Mouse (Mus musculus) myocyte (in vitro differentiated cells): ENCODE data around the gene Gm45785. TPM values are rescaled to one million over a fixed set of nuclear protein-coding genes. Genes with fewer than 3 reads are reported as not detected.

Source experiments
- H3K27me3 ChIP-seq: one replicate; pipeline ENCODE4 v1.6.1; 2011; ENCODE audit not compliant: control insufficient read depth, insufficient read depth, insufficient read length
- H3K36me3 ChIP-seq: one replicate; pipeline ENCODE4 v1.6.1; 2011; ENCODE audit not compliant: control insufficient read depth, insufficient read depth
- H3K4me2 ChIP-seq: one replicate; pipeline ENCODE4 v1.6.1; 2011; ENCODE audit warnings: low read depth, control low read depth
- H3K4me3 ChIP-seq: one replicate; pipeline ENCODE4 v1.5.1; 2011; ENCODE audit warnings: mild to moderate bottlenecking, control low read depth, moderate library complexity
- H3K79me2 ChIP-seq: one replicate; pipeline ENCODE4 v1.6.1; 2011; ENCODE audit not compliant: control insufficient read depth, insufficient read depth
- H3ac ChIP-seq: one replicate; pipeline ENCODE4 v1.6.1; 2011; ENCODE audit not compliant: control insufficient read depth, insufficient read length
- CEBPB ChIP-seq: IDR thresholded peaks from 2 replicates; pipeline ENCODE4 v1.6.1; 2011; ENCODE audit warnings: mild to moderate bottlenecking, moderate library complexity; ENCODE audit not compliant: poor library complexity, insufficient read depth, severe bottlenecking
- E2F4 ChIP-seq: IDR thresholded peaks from one replicate; pipeline ENCODE4 v1.6.1; 2011; ENCODE audit warnings: mild to moderate bottlenecking, control low read depth, moderate library complexity; ENCODE audit not compliant: insufficient read depth
- MAX ChIP-seq: IDR thresholded peaks from one replicate; pipeline ENCODE4 v1.6.1; 2011; ENCODE audit warnings: low read depth, mild to moderate bottlenecking, control low read depth
- MYOD1 ChIP-seq, 3 experiments: IDR thresholded peaks; one replicate each; pipeline ENCODE4 v1.6.1; 2011; ENCODE audit warnings: control low read depth in 2 of 3, low read depth in 2 of 3, mild to moderate bottlenecking in 2 of 3, moderate library complexity in 1 of 3; ENCODE audit not compliant: insufficient read length in 2 of 3, control insufficient read depth in 1 of 3
- MYOG ChIP-seq, 3 experiments: IDR thresholded peaks; one replicate each; pipeline ENCODE4 v1.6.1; 2011; ENCODE audit warnings: control low read depth in 2 of 3, low read depth in 2 of 3, mild to moderate bottlenecking in 2 of 3; ENCODE audit not compliant: insufficient read length in 2 of 3, control insufficient read depth in 1 of 3, insufficient read depth in 1 of 3
- POLR2A ChIP-seq: IDR thresholded peaks from one replicate; pipeline ENCODE4 v1.6.1; 2011; ENCODE audit warnings: low read depth, mild to moderate bottlenecking, control low read depth, moderate library complexity; ENCODE audit not compliant: insufficient read length
- POLR2AphosphoS2 ChIP-seq: IDR thresholded peaks from one replicate; pipeline ENCODE4 v1.6.1; 2011; ENCODE audit warnings: low read depth, control low read depth; ENCODE audit not compliant: insufficient read length
- REST ChIP-seq: IDR thresholded peaks from one replicate; pipeline ENCODE4 v1.6.1; 2011; ENCODE audit warnings: mild to moderate bottlenecking, control low read depth, moderate library complexity; ENCODE audit not compliant: insufficient read depth, insufficient read length
- SRF ChIP-seq: IDR thresholded peaks from one replicate; pipeline ENCODE4 v1.6.1; 2011; ENCODE audit warnings: low read depth; ENCODE audit not compliant: control insufficient read depth, insufficient read length
- TCF12 ChIP-seq: IDR thresholded peaks from one replicate; pipeline ENCODE4 v1.6.1; 2011; ENCODE audit warnings: mild to moderate bottlenecking, control low read depth; ENCODE audit not compliant: poor library complexity, insufficient read depth, severe bottlenecking
- TCF3 ChIP-seq: IDR thresholded peaks from one replicate; pipeline ENCODE4 v1.6.1; 2011; ENCODE audit warnings: low read depth, control low read depth; ENCODE audit not compliant: insufficient read length
- USF1 ChIP-seq: IDR thresholded peaks from one replicate; pipeline ENCODE4 v1.6.1; 2011; ENCODE audit warnings: low read depth, mild to moderate bottlenecking, control low read depth, moderate library complexity
- polyA plus RNA-seq: library from polyadenylated mRNA; unstranded; fragments of >200 nt; fragmentation: generic; extraction: Trizol; gene quantifications from one replicate; pipeline ENCODE4 v1.2.1, GENCODE M21; 2012; ENCODE audit warnings: missing spikeins

Gm45785 gene
- polyA plus RNA-seq, 1 experiment: not detected

DNA sequence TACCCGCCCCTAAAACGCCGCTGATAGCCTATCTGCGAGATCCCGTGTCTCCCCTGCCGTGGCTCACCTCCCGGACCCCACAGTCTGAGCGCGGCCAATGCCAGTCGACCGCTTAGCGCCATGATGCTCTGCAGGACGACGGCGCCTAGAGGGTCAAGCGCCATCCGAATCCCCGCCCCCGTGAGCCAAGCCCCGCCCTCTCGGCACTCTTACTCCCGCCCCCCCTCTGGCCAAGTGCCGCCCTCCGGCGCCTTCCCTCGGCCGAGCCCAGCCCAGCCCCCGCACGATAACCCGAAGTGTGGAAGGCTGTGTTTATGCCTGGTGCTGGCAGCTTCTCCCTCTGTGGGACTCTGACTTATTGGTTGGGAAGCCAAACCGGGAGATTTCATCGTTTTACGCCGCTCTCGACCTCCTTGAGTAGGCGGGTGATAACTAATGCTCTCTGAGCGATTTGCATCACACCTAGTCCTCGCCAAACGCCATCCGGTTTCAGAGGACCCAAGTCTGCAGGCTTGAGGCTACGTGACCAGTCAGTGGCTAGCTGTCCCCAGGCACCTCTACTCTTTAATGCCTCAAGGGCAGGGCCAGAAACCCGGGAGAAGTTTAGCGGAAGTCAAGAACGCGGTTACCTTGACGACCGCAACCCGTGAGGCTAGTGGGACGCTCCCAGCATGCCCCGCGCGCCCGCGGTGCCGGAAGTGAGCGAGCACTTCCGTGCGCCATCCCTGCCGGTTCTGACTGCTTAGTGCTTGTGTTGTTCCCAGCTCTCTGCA is 25.8 kb upstream of the Gm45785 start, which contains the start of the genes Psmd13 and Sirt3:
Gene Psmd13 (plus strand): TSS at position 273 of the 773 bp plus-strand sequence.
Gene Sirt3 (minus strand): TSS at position 614 of the 773 bp plus-strand sequence.
- TF ChIP-seq USF1 (peak; percentile 20), MAX (no peak), CEBPB (no peak), POLR2AphosphoS2 (peak; percentile 92), POLR2A (peak; percentile 95), E2F4 (no peak)
- peak within 1 kb of the TSS; percentile 99 for H3K4me2 ChIP-seq
- peak within 1 kb of the TSS; percentile 98 for H3K4me3 ChIP-seq

GRCm38 (mm10) chr7:140880865-140881515 is 24.9 kb upstream of the Gm45785 start:
- Histone ChIP-seq H3K4me2 (peak overlapping the region; percentile 99), H3K4me3 (peak overlapping the region; percentile 98), H3K79me2 (peaks cover 35% of the 10 kb centered on the region), H3ac (peak overlapping the region; percentile 40), H3K36me3 (peaks cover 4% of the 10 kb centered on the region), H3K27me3 (no peaks in the 10 kb centered on the region)
- TF ChIP-seq MYOG (IDR thresholded peaks at IDR 0.05; ENCODE audit: control insufficient read depth in 1 of 3, insufficient read depth in 1 of 3, insufficient read length in 2 of 3, low read depth in 2 of 3) (no peak), SRF (no peak), POLR2A (no peak), MAX (no peak), TCF3 (no peak), MYOD1 (IDR thresholded peaks at IDR 0.05; ENCODE audit: control insufficient read depth in 1 of 3, insufficient read length in 2 of 3, low read depth in 2 of 3) (no peak), CEBPB (no peak), POLR2AphosphoS2 (no peak), REST (no peak), E2F4 (no peak), USF1 (no peak), TCF12 (no peak)

More for the DNA sequence above, 25.8 kb upstream of the Gm45785 start, which contains the start of the genes Psmd13 and Sirt3:
- H3K27me3 ChIP-seq: no peaks in the 10 kb centered on the region
- peak within 1 kb of the TSS; percentile 40 for H3ac ChIP-seq
- peaks cover 38% of the 10 kb centered on the region for H3K79me2 ChIP-seq
- peaks cover 10% of the 10 kb centered on the region for H3K36me3 ChIP-seq

DNA sequence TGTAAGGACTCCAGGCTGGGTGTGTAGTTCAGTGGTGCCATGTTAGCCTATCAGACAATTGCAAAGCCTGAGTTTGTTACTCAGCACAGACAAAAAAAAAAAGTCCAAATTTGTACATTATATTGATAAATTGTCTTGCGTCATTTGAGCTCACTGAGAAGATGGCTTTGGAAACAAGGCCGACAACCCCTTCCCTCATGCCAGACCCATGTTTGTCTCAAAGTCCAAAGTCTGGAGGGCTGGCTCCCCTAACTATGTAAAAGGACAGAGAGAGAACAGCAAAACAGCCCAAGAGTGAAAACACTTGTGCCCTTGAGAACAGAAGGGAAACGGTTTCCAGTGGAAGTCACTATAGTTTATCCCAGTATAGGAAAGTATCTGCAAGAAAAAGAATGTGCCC is 24.3 kb upstream of the Gm45785 start:
- Histone ChIP-seq H3K4me3 (no peak overlapping the region), H3K79me2 (peaks cover 30% of the 10 kb centered on the region)

GRCm38 (mm10) chr7:140879355-140879754 is 23.2 kb upstream of the Gm45785 start:
- H3K4me2 ChIP-seq: no peak overlapping the region
- no peaks in the 10 kb centered on the region for H3K27me3 ChIP-seq
- H3K4me3 ChIP-seq: no peak overlapping the region
- peaks cover 21% of the 10 kb centered on the region for H3K79me2 ChIP-seq
- TF ChIP-seq REST (no peak), CEBPB (no peak), MAX (no peak), POLR2AphosphoS2 (no peak), POLR2A (no peak), MYOG (IDR thresholded peaks at IDR 0.05; ENCODE audit: control insufficient read depth in 1 of 3, insufficient read depth in 1 of 3, insufficient read length in 2 of 3, low read depth in 2 of 3) (no peak), MYOD1 (IDR thresholded peaks at IDR 0.05; ENCODE audit: control insufficient read depth in 1 of 3, insufficient read length in 2 of 3, low read depth in 2 of 3) (no peak)
- peaks cover 7% of the 10 kb centered on the region for H3K36me3 ChIP-seq
- H3ac ChIP-seq: no peak overlapping the region

More for the DNA sequence above, 24.3 kb upstream of the Gm45785 start:
- Histone ChIP-seq H3ac (no peak overlapping the region), H3K27me3 (no peaks in the 10 kb centered on the region), H3K36me3 (peaks cover 3% of the 10 kb centered on the region), H3K4me2 (peak overlapping the region; percentile 99)
- TF ChIP-seq MYOG (IDR thresholded peaks at IDR 0.05; ENCODE audit: control insufficient read depth in 1 of 3, insufficient read depth in 1 of 3, insufficient read length in 2 of 3, low read depth in 2 of 3) (no peak), SRF (no peak), CEBPB (no peak), TCF3 (no peak), USF1 (no peak), POLR2AphosphoS2 (no peak), REST (no peak), TCF12 (no peak), MAX (no peak), E2F4 (no peak), POLR2A (no peak), MYOD1 (IDR thresholded peaks at IDR 0.05; ENCODE audit: control insufficient read depth in 1 of 3, insufficient read length in 2 of 3, low read depth in 2 of 3) (no peak)
